Mouse (Mus musculus): ENCODE measurements around the gene Cdh3. TPM values are rescaled to one million over a fixed set of nuclear protein-coding genes. Genes with fewer than 3 reads are reported as not detected.

Cdh3 gene
- polyA plus RNA-seq, 1 experiment from 2014 or later, result 3.6 TPM

DNA sequence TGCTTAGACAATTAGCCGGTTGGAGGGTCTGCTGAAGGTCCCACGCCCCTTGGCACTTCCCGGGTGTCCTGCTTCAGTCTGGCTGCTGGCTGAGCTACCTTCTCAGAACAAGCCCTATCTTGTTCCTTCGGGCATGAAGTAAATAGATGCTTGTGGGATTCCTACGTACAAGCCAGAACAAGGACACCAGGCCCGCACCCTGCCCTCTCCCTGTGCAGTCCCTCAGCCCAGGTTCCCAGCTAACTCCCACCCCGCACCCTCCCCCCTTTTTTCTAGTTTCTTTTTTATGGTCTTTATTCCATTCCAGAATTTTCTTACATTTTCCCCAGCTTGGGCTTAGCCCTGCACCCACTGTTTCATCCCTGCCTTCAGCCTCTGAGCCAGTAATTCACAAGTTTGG, 9.9 kb downstream of the Cdh3 start:
- no peak overlapping the region for H3K27ac ChIP-seq (ENCODE audit: low read depth, low read length)
- no peaks in the 10 kb centered on the region for H3K9me3 ChIP-seq (ENCODE audit: control insufficient read depth)
- no peak overlapping the region for H3K4me2 ChIP-seq (replicated peaks; ENCODE audit: low read depth)
- H3K4me3 ChIP-seq (ENCODE audit: low read depth, low read length), result no peak overlapping the region
- no peak for TF ChIP-seq CTCF (IDR thresholded peaks at IDR 0.05; ENCODE audit: low read depth)
- no peaks in the 10 kb centered on the region for H3K36me3 ChIP-seq (ENCODE audit: control insufficient read depth, insufficient read depth)
- H3K9ac ChIP-seq (ENCODE audit: low read depth, low read length), result no peak overlapping the region
- no peak for ATAC-seq
- no peaks in the 10 kb centered on the region for H3K27me3 ChIP-seq (replicated peaks; ENCODE audit: control insufficient read depth, insufficient read depth, low read length)
- WGBS, result 76% methylated on average over 7 of the region's 7 CpGs
- H3K4me1 ChIP-seq (replicated peaks; ENCODE audit: control insufficient read depth, insufficient read depth, low read length), result peaks cover 4% of the 10 kb centered on the region; the same call in 1 of the 2 replicates

DNA sequence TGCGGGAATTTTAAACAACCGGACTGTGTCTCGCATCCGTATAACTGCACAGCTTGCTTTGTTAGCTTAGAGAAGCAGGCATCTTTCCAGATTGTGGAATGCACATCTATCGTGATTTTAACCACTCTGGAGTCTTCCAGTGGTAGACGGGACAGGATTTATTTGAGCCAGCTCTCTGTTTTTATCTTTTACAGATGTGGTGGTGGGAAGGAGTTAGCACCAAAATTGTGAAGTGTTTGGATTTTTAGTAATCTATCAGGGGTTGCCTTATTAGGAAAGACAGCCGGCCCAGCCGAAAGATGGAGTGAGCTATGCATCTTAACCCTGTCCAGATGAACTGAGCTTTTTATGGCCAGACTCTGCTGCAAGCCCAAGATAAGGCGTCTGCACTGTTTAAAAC, 11.2 kb downstream of the Cdh3 start:
- H3K4me3 ChIP-seq (ENCODE audit: low read depth, low read length), result no peak overlapping the region
- H3K4me1 ChIP-seq (replicated peaks; ENCODE audit: control insufficient read depth, insufficient read depth, low read length), result peaks cover 4% of the 10 kb centered on the region; the same call in 1 of the 2 replicates
- H3K27me3 ChIP-seq (replicated peaks; ENCODE audit: control insufficient read depth, insufficient read depth, low read length), result no peaks in the 10 kb centered on the region
- H3K9ac ChIP-seq (ENCODE audit: low read depth, low read length), result no peak overlapping the region
- 33% methylated on average over 9 of the region's 9 CpGs for WGBS
- no peaks in the 10 kb centered on the region for H3K9me3 ChIP-seq (ENCODE audit: control insufficient read depth)
- no peak for ATAC-seq
- no peak for TF ChIP-seq CTCF (IDR thresholded peaks at IDR 0.05; ENCODE audit: low read depth)
- no peak overlapping the region for H3K27ac ChIP-seq (ENCODE audit: low read depth, low read length)
- no peak overlapping the region for H3K4me2 ChIP-seq (replicated peaks; ENCODE audit: low read depth)
- H3K36me3 ChIP-seq (ENCODE audit: control insufficient read depth, insufficient read depth), result no peaks in the 10 kb centered on the region

DNA sequence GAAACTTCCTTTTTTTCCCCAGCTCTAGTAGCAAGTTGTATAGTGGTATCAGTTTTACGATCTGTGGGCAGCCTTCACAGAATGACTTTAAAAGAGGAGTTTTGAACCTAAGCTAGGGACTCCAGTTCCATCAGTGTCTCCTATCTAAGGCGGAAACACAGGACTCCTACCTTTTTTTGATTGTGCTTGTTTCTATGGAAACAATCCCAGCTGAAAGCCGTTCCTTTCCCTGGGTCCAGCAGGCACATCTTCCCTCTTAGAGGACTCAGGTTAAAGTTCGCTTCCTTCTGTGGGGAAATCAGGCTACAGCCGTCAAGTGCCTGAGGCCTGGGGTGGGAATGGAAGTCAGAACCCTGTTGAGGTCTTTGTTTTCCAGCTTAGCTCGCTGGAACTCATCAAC, 16.0 kb downstream of the Cdh3 start:
- 43% methylated on average over 6 of the region's 6 CpGs for WGBS
- no peaks in the 10 kb centered on the region for H3K27me3 ChIP-seq (replicated peaks; ENCODE audit: control insufficient read depth, insufficient read depth, low read length)
- no peaks in the 10 kb centered on the region for H3K9me3 ChIP-seq (ENCODE audit: control insufficient read depth)
- no peak overlapping the region for H3K9ac ChIP-seq (ENCODE audit: low read depth, low read length)
- H3K27ac ChIP-seq (ENCODE audit: low read depth, low read length), result no peak overlapping the region
- no peaks in the 10 kb centered on the region for H3K36me3 ChIP-seq (ENCODE audit: control insufficient read depth, insufficient read depth)
- no peak overlapping the region for H3K4me2 ChIP-seq (replicated peaks; ENCODE audit: low read depth)
- H3K4me3 ChIP-seq (ENCODE audit: low read depth, low read length), result no peak overlapping the region
- ATAC-seq, result peak; percentile 64
- no peaks in the 10 kb centered on the region for H3K4me1 ChIP-seq (replicated peaks; ENCODE audit: control insufficient read depth, insufficient read depth, low read length)
- no peak for TF ChIP-seq CTCF (IDR thresholded peaks at IDR 0.05; ENCODE audit: low read depth)

DNA sequence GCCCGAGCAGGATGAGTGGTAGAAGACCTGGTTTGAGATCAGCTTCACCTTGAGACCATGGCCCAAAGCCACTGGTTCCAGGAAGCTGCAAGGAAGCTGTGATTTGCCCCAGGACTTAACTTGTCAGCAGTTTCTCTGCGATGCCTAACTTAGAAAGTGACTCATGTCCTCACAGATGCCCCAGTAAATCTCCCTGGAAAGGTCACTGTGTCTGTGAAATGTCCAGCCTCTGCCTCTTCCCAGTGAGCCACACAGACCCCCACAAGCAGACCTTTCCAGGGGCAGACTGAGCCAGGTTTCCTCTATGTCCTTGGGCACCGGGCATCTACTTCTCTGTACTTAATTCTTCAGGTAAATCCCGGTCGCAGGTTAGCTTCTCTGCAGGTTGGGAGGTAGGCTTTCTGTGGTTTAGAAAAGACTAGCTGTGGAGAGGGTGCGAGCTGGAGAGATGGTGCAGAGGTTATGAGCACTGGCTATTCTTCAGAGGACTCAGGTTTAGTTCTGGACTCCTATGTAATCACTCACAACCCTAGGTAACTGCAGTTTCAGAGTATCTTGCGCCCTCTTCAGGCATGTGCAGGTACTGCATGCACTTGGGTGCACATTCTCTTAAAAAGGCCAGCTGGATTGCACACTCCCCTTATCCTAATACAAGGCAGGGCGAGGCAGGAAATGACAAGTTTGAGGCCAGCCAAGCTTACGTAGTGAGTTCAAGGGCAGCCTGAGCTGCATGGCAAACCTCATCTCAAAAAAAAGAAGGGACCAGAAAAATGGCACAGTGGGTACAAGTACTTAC, 16.7 kb downstream of the Cdh3 start:
- Histone ChIP-seq H3K4me3 (ENCODE audit: low read depth, low read length) (no peak overlapping the region), H3K4me1 (replicated peaks; ENCODE audit: control insufficient read depth, insufficient read depth, low read length) (no peaks in the 10 kb centered on the region), H3K4me2 (replicated peaks; ENCODE audit: low read depth) (no peak overlapping the region), H3K27me3 (replicated peaks; ENCODE audit: control insufficient read depth, insufficient read depth, low read length) (no peaks in the 10 kb centered on the region), H3K36me3 (ENCODE audit: control insufficient read depth, insufficient read depth) (no peaks in the 10 kb centered on the region), H3K9me3 (ENCODE audit: control insufficient read depth) (no peaks in the 10 kb centered on the region), H3K9ac (ENCODE audit: low read depth, low read length) (no peak overlapping the region), H3K27ac (ENCODE audit: low read depth, low read length) (no peak overlapping the region)
- 84% methylated on average over 9 of the region's 9 CpGs for WGBS
- peak; percentile 69 for TF ChIP-seq CTCF (IDR thresholded peaks at IDR 0.05; ENCODE audit: low read depth)
- ATAC-seq, result no peak

DNA sequence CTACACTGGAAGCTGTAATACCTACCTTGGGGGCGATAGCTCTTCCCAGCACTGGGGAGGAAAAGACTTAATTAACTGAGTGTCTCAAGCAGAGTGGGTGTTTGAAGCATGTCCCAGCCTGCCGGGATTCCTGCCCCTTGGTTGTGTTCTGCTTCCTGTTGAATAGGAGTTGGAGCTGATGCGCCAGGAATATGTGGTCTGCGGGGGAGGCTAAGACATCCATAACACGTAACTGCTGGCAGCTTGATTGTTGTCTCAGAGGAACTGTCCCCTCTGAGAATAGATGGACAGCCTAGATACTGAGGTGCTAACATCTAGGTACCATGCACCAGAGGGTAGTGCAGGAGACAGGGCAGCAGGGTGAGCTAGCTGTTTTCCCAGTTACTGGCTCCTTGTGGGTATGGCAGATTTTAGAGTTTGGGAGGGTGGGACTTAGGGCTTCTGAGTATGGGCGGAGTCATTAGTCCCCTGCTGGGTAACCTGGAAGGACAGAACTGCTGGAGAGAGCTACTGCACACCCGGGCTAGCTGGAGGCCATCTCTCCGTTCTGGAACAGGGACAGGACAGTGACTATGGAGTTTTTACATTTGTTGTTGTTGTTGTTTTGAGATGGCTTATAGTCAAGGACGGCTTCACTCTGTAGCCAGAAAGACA, 18.0 kb downstream of the Cdh3 start:
- Histone ChIP-seq H3K4me1 (replicated peaks; ENCODE audit: control insufficient read depth, insufficient read depth, low read length) (no peaks in the 10 kb centered on the region), H3K27ac (ENCODE audit: low read depth, low read length) (no peak overlapping the region), H3K9me3 (ENCODE audit: control insufficient read depth) (no peaks in the 10 kb centered on the region), H3K4me3 (ENCODE audit: low read depth, low read length) (no peak overlapping the region), H3K27me3 (replicated peaks; ENCODE audit: control insufficient read depth, insufficient read depth, low read length) (no peaks in the 10 kb centered on the region), H3K9ac (ENCODE audit: low read depth, low read length) (no peak overlapping the region), H3K4me2 (replicated peaks; ENCODE audit: low read depth) (no peak overlapping the region), H3K36me3 (ENCODE audit: control insufficient read depth, insufficient read depth) (no peaks in the 10 kb centered on the region)
- 87% methylated on average over 9 of the region's 9 CpGs for WGBS
- no peak for ATAC-seq
- no peak for TF ChIP-seq CTCF (IDR thresholded peaks at IDR 0.05; ENCODE audit: low read depth)

DNA sequence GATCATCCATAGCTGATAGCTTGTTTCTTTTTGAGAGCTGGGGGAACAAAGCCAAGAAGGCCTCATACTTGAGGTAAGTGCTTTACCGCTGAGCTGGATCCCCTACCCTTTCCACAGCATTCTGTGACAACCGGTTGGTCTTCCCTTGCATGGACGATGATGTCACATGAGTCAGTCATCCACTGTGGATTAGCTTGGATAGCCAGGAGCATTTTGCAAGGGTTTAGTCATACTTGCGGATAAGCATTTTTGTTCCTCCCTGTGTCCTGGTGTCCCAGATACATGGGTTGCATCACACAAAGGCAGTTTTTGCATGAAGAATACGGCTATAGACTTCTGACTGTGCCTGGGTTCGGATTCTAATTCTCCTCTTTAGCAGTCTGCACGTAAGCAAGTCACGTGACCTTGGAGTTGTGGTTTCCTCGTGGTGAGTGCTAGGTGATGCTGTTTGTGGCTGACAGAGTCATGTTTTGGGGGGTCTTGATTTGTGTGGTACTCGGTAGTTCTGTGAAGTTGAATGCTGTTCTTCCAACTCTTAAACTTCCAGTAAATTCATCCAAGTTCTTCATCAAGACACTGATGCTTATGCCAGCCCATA, 19.3 kb downstream of the Cdh3 start:
- Histone ChIP-seq H3K27ac (ENCODE audit: low read depth, low read length) (no peak overlapping the region), H3K27me3 (replicated peaks; ENCODE audit: control insufficient read depth, insufficient read depth, low read length) (no peaks in the 10 kb centered on the region), H3K9me3 (ENCODE audit: control insufficient read depth) (no peaks in the 10 kb centered on the region), H3K9ac (ENCODE audit: low read depth, low read length) (no peak overlapping the region), H3K4me1 (replicated peaks; ENCODE audit: control insufficient read depth, insufficient read depth, low read length) (no peaks in the 10 kb centered on the region), H3K4me2 (replicated peaks; ENCODE audit: low read depth) (no peak overlapping the region), H3K36me3 (ENCODE audit: control insufficient read depth, insufficient read depth) (no peaks in the 10 kb centered on the region), H3K4me3 (ENCODE audit: low read depth, low read length) (no peak overlapping the region)
- ATAC-seq, result no peak
- 92% methylated on average over 10 of the region's 10 CpGs for WGBS
- TF ChIP-seq CTCF (IDR thresholded peaks at IDR 0.05; ENCODE audit: low read depth), result no peak

Data from intestine, postnatal 0 days (tissue).